Mouse (Mus musculus) liver, embryonic 12.5 days (tissue): ENCODE data around the gene Plekhs1. TPM values are rescaled to one million over a fixed set of nuclear protein-coding genes. Genes with fewer than 3 reads are reported as not detected.

ENCODE experiments used
- ATAC-seq: fragments of 200-750 bp; cut with Nextera tagmentation; 2 replicates; pipeline ENCODE4 v1.8.0; 2017; ENCODE audit warnings: moderate number of reproducible peaks, mild to moderate bottlenecking, moderate library complexity
- H3K27ac ChIP-seq: fragments of 300-500 bp; sonication (generic); 2 replicates; pipeline ENCODE4 v1.5.1; 2016; ENCODE audit warnings: mild to moderate bottlenecking
- H3K27me3 ChIP-seq: fragments of 300-500 bp; sonication (generic); replicated peaks from 2 replicates; pipeline ENCODE4 v1.6.1; 2016; ENCODE audit warnings: mild to moderate bottlenecking, moderate library complexity
- H3K36me3 ChIP-seq: fragments of 300-500 bp; sonication (generic); 2 replicates; pipeline ENCODE4 v1.6.1; 2016; ENCODE audit warnings: mild to moderate bottlenecking, moderate library complexity
- H3K4me1 ChIP-seq: fragments of 300-500 bp; sonication (generic); 2 replicates; pipeline ENCODE4 v1.6.1; 2016
- H3K4me2 ChIP-seq: fragments of 300-500 bp; sonication (generic); 2 replicates; pipeline ENCODE4 v1.6.1; 2016; ENCODE audit warnings: mild to moderate bottlenecking, moderate library complexity
- H3K4me3 ChIP-seq: fragments of 300-500 bp; sonication (generic); 2 replicates; pipeline ENCODE4 v1.5.1; 2016; ENCODE audit warnings: mild to moderate bottlenecking, moderate library complexity
- H3K9ac ChIP-seq: fragments of 300-500 bp; sonication (generic); 2 replicates; pipeline ENCODE4 v1.6.1; 2016; ENCODE audit warnings: mild to moderate bottlenecking, moderate library complexity
- H3K9me3 ChIP-seq: fragments of 300-500 bp; sonication (generic); replicated peaks from 2 replicates; pipeline ENCODE4 v1.6.1; 2016; ENCODE audit warnings: mild to moderate bottlenecking, moderate library complexity
- WGBS: fragments of 180-500 bp; shearing (Covaris S2); methylation state at CpG from one replicate; pipeline ENCODE4 v1.1.7; 2016; ENCODE audit not compliant: insufficient replicate concordance; 5-methylcytosine and 5-hydroxymethylcytosine counted together
- polyA plus RNA-seq: library from polyadenylated mRNA; unstranded; fragments of >200 nt; fragmentation: Nextera tagmentation; extraction: Ambion mirVana; gene quantifications from 2 replicates; pipeline ENCODE4 v1.2.1, GENCODE M21; 2016

The Plekhs1 gene
- polyA plus RNA-seq, 1 experiment from 2014 or later: not detected

DNA sequence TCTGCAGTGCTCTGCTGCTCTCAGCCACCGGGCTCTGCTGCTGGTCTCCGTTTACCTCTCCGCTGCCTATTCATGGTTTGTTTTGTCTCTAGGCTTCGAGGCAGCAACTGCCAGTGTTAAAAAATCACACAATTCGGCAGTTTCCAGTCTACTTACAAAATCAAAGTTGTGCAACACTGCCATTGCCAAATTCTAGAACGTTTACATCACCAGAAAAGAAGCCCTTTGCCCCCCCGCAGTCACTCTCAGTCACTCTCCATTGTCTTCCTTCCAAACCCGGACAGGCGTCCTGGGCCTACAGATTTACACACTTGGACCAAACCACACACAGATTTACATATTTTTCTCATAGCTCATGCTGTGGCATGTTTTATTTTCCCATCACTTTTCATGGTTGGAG, 73.6 kb downstream of the Plekhs1 start:
- Histone ChIP-seq H3K4me3 (no peak overlapping the region), H3K9me3 (no peaks in the 10 kb centered on the region), H3K4me1 (no peaks in the 10 kb centered on the region), H3K4me2 (no peak overlapping the region), H3K27me3 (no peaks in the 10 kb centered on the region), H3K27ac (no peak overlapping the region), H3K9ac (no peak overlapping the region), H3K36me3 (peaks cover 67% of the 10 kb centered on the region)
- WGBS: 72% methylated on average over 9 of the region's 9 CpGs
- ATAC-seq: no peak

DNA sequence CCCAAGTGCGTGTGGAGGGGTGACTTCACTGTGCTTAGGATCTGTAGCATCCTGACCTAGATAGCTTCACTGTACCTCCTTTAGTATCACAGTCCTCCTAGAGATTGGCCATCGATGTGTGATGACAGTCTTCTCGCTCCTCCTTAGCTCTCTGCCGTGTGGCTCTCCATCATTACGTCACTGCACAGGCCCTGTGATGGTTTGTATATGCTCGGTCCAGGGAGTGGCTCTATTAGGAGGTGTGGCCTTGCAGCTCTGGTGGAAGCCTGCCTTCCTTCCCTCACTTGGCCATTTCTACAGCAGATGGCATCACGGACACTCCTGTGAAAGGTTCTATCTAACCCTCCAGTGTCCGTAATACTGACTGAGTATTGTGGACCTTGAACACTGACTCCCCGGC, 74.3 kb downstream of the Plekhs1 start:
- WGBS: 79% methylated on average over 9 of the region's 9 CpGs
- H3K27me3 ChIP-seq: no peaks in the 10 kb centered on the region

More for the DNA sequence above, 74.3 kb downstream of the Plekhs1 start:
- H3K9ac ChIP-seq: no peak overlapping the region
- no peak overlapping the region for H3K4me3 ChIP-seq
- H3K4me2 ChIP-seq: no peak overlapping the region
- no peaks in the 10 kb centered on the region for H3K9me3 ChIP-seq
- peaks cover 74% of the 10 kb centered on the region for H3K36me3 ChIP-seq
- no peaks in the 10 kb centered on the region for H3K4me1 ChIP-seq
- H3K27ac ChIP-seq: no peak overlapping the region
- no peak for ATAC-seq

Other genes starting within 250 kb of the Plekhs1 start
- gene Habp2, start 174.5 kb upstream of the Plekhs1 start, polyA plus RNA-seq: 40.8 and 42.9 TPM in 2 replicates
- gene Nrap, start 71.6 kb upstream of the Plekhs1 start, polyA plus RNA-seq: 0.10 and 0.13 TPM in 2 replicates
- gene Casp7, start 64.5 kb upstream of the Plekhs1 start, polyA plus RNA-seq: 16.8 and 17.6 TPM in 2 replicates
- gene Dclre1a, start 86.6 kb downstream of the Plekhs1 start, polyA plus RNA-seq: 18.9 and 19.3 TPM in 2 replicates
- 11.1 and 12.0 TPM in 2 replicates for gene Nhlrc2, start 86.6 kb downstream of the Plekhs1 start, polyA plus RNA-seq